Mouse (Mus musculus) thymus, postnatal 36 days (tissue): ENCODE measurements around the gene Gbf1.
"Not testable (repeated sequence)": the region's sequence is repeated elsewhere in the genome, so short reads cannot be mapped to it uniquely, and the experiment has no call there.

ENCODE experiments used
- DNase-seq, 2 experiments: peaks; one replicate each; pipeline ENCODE4 v3.0.0; 2022; ENCODE audit warnings: mixed read lengths in 2 of 2

Gbf1 gene

GRCm38 (mm10) chr19:46147511-46148371 lies 4.6 kb upstream of the Gbf1 start, which contains the start of gene Pitx3:
TSS of gene Pitx3 (minus strand) at chr19:46148326.
- DNase-seq, result no peak

- peak; percentile 53 to 72 for DNase-seq
Observed at GRCm38 (mm10) chr19:46148372-46148760, 3.9 kb upstream of the Gbf1 start.

GRCm38 (mm10) chr19:46149091-46149490 lies 3.2 kb upstream of the Gbf1 start:
- no peak for DNase-seq

- DNase-seq, result no peak
Observed at GRCm38 (mm10) chr19:46165950-46166349, 13.6 kb downstream of the Gbf1 start.

- not testable (repeated sequence) for DNase-seq
Observed at GRCm38 (mm10) chr19:46167169-46167568, 14.9 kb downstream of the Gbf1 start.

GRCm38 (mm10) chr19:46169396-46169795 lies 17.1 kb downstream of the Gbf1 start:
- no peak for DNase-seq

- DNase-seq, result no peak
Observed at GRCm38 (mm10) chr19:46169913-46170312, 17.6 kb downstream of the Gbf1 start.

GRCm38 (mm10) chr19:46172541-46172940 lies 20.2 kb downstream of the Gbf1 start:
- no peak for DNase-seq

GRCm38 (mm10) chr19:46175173-46175572 lies 22.9 kb downstream of the Gbf1 start:
- no peak for DNase-seq

- no peak for DNase-seq
Observed at GRCm38 (mm10) chr19:46177046-46177445, 24.7 kb downstream of the Gbf1 start.

GRCm38 (mm10) chr19:46180274-46180673 lies 28.0 kb downstream of the Gbf1 start:
- DNase-seq, result no peak

- no peak for DNase-seq
Observed at GRCm38 (mm10) chr19:46182241-46182640, 29.9 kb downstream of the Gbf1 start.

- no peak for DNase-seq
Observed at GRCm38 (mm10) chr19:46186611-46187010, 34.3 kb downstream of the Gbf1 start.

- peak; percentile 15 to 30 for DNase-seq
Observed at GRCm38 (mm10) chr19:46187203-46187602, 34.9 kb downstream of the Gbf1 start.

GRCm38 (mm10) chr19:46198293-46198692 lies 46.0 kb downstream of the Gbf1 start:
- DNase-seq, result no peak

GRCm38 (mm10) chr19:46198891-46199290 lies 46.6 kb downstream of the Gbf1 start:
- no peak for DNase-seq

- no peak for DNase-seq
Observed at GRCm38 (mm10) chr19:46204166-46204565, 51.9 kb downstream of the Gbf1 start.

- no peak for DNase-seq
Observed at GRCm38 (mm10) chr19:46205680-46206079, 53.4 kb downstream of the Gbf1 start.

GRCm38 (mm10) chr19:46210951-46211350 lies 58.6 kb downstream of the Gbf1 start:
- no peak for DNase-seq

- DNase-seq, result no peak
Observed at GRCm38 (mm10) chr19:46214541-46214940, 62.2 kb downstream of the Gbf1 start.

GRCm38 (mm10) chr19:46215401-46215800 lies 63.1 kb downstream of the Gbf1 start:
- no peak for DNase-seq

- no peak for DNase-seq
Observed at GRCm38 (mm10) chr19:46216716-46217115, 64.4 kb downstream of the Gbf1 start.

- not testable (repeated sequence) for DNase-seq
Observed at GRCm38 (mm10) chr19:46217347-46217746, 65.0 kb downstream of the Gbf1 start.

GRCm38 (mm10) chr19:46220116-46220515 lies 67.8 kb downstream of the Gbf1 start:
- DNase-seq, result no peak

- DNase-seq, result no peak
Observed at GRCm38 (mm10) chr19:46223118-46223517, 70.8 kb downstream of the Gbf1 start.
